Comparison of ENCODE assay signal across 7 mouse cellular contexts in the genomic region with DNA sequence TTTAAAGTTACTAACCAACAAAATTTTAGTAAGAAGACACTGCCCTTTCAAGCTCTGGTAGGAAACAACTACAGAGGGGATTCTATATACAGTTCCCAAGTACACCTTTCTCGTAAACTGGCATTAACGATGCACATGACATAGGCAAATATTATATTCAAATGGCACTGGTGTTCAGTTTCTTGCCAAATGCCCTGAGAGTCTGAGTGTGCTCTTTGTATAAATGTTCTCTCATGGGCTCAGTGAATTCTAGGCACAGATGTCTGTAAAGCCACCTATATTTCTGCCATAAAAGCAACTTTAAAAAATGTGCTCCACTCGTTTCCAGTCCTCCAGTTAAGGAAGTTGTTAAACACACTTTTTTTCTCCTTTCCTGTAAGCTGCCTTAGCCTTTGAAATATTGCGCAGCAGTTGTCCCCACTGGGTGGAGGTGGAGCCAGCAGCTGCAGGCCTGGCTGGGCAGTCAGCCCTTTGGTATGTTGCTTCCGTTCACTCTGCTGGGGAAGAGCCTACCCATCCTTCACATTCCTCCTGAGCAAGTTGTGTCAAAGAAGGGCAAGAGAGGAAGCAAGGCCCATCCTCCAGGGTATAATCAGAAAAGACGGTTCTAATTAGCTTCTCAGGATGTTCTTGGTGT.
DNase-seq lines count a peak whose midpoint lies in the region; ATAC-seq and TF ChIP-seq lines count a peak whose summit lies in the region.

No protein-coding gene starts in this region.

- H3K9me3 ChIP-seq in heart, postnatal 0 days (replicated peaks; ENCODE audit: control insufficient read depth, low read length) = no peaks in the 10 kb centered on the region
- H3K9me3 ChIP-seq in limb, embryonic 11.5 days (ENCODE audit: control insufficient read depth, low read length) = no peaks in the 10 kb centered on the region
- no peaks in the 10 kb centered on the region for H3K9me3 ChIP-seq in stomach, postnatal 0 days (ENCODE audit: control insufficient read depth, low read length)
- no peaks in the 10 kb centered on the region for H3K9me3 ChIP-seq in hindbrain, embryonic 14.5 days (ENCODE audit: control insufficient read depth, low read length)
- no peaks in the 10 kb centered on the region for H3K9me3 ChIP-seq in forebrain, embryonic 15.5 days

- H3K36me3 ChIP-seq in heart, postnatal 0 days (replicated peaks; ENCODE audit: control insufficient read depth, insufficient read depth, low read length) = no peaks in the 10 kb centered on the region
- no peaks in the 10 kb centered on the region for H3K36me3 ChIP-seq in limb, embryonic 11.5 days (ENCODE audit: control insufficient read depth, insufficient read depth, low read length)
- no peaks in the 10 kb centered on the region for H3K36me3 ChIP-seq in stomach, postnatal 0 days (ENCODE audit: control insufficient read depth, insufficient read depth, low read length)
- no peaks in the 10 kb centered on the region for H3K36me3 ChIP-seq in hindbrain, embryonic 14.5 days (replicated peaks; ENCODE audit: control insufficient read depth, insufficient read depth)
- no peaks in the 10 kb centered on the region for H3K36me3 ChIP-seq in forebrain, embryonic 15.5 days

- in situ Hi-C loops in Patski (cut with MboI; ENCODE audit: low pct_unique_long_range_greater_than_20kb) = no loop called here

- ATAC-seq in Patski = peak; percentile 91
- ATAC-seq in heart, postnatal 0 days (ENCODE audit: insufficient read depth, low read depth) = 0 out of 2 replicates have a peak, but pooled peaks have one; percentile 41
- ATAC-seq in limb, embryonic 11.5 days (ENCODE audit: insufficient number of reproducible peaks, low FRiP score, low TSS enrichment, low read depth) = peak; percentile 84
- ATAC-seq in stomach, postnatal 0 days (ENCODE audit: low FRiP score, low TSS enrichment) = no peak; the same call in 1 of the 2 replicates
- no peak for ATAC-seq in hindbrain, embryonic 14.5 days (ENCODE audit: low FRiP score)
- ATAC-seq in forebrain, embryonic 15.5 days (replicated peaks) = no peak

- CTCF ChIA-PET in Patski (lab: Charles Lee) = interaction anchor here (1.1 to 1.5 kb wide), 3 partner anchors 22 to 46 kb away, joined by 4 read pairs; no protein-coding TSS in a partner anchor

- POLR2A ChIA-PET in Patski (lab: Charles Lee) = interaction anchor here (1.0 kb wide), 1 partner anchor 510 kb away, joined by 5 read pairs; no protein-coding TSS in a partner anchor

- no peak overlapping the region for H3K4me3 ChIP-seq in heart, postnatal 0 days (ENCODE audit: low read depth, low read length)
- no peak overlapping the region for H3K4me3 ChIP-seq in limb, embryonic 11.5 days (ENCODE audit: low read depth, low read length)
- no peak overlapping the region for H3K4me3 ChIP-seq in stomach, postnatal 0 days (ENCODE audit: low read depth, low read length)
- H3K4me3 ChIP-seq in hindbrain, embryonic 14.5 days (replicated peaks; ENCODE audit: low read length) = no peak overlapping the region
- no peak overlapping the region for H3K4me3 ChIP-seq in forebrain, embryonic 15.5 days

- H3K4me2 ChIP-seq in heart, postnatal 0 days (ENCODE audit: low read depth, low read length) = no peak overlapping the region
- no peak overlapping the region for H3K4me2 ChIP-seq in limb, embryonic 11.5 days (ENCODE audit: low read depth, severe bottlenecking)
- H3K4me2 ChIP-seq in stomach, postnatal 0 days (replicated peaks; ENCODE audit: low read depth) = no peak overlapping the region
- H3K4me2 ChIP-seq in hindbrain, embryonic 14.5 days (replicated peaks) = no peak overlapping the region
- no peak overlapping the region for H3K4me2 ChIP-seq in forebrain, embryonic 15.5 days (replicated peaks)

- no peak overlapping the region for H3K27ac ChIP-seq in heart, postnatal 0 days (ENCODE audit: low read depth)
- H3K27ac ChIP-seq in limb, embryonic 11.5 days (replicated peaks; ENCODE audit: low read depth, low read length) = peak overlapping the region; percentile 42
- no peak overlapping the region for H3K27ac ChIP-seq in stomach, postnatal 0 days (replicated peaks)
- no peak overlapping the region for H3K27ac ChIP-seq in hindbrain, embryonic 14.5 days
- H3K27ac ChIP-seq in forebrain, embryonic 15.5 days (replicated peaks) = no peak overlapping the region

- H3K9ac ChIP-seq in heart, postnatal 0 days (replicated peaks; ENCODE audit: low read depth, low read length) = no peak overlapping the region
- no peak overlapping the region for H3K9ac ChIP-seq in limb, embryonic 11.5 days (ENCODE audit: low read length)
- no peak overlapping the region for H3K9ac ChIP-seq in stomach, postnatal 0 days (ENCODE audit: low read length)
- H3K9ac ChIP-seq in hindbrain, embryonic 14.5 days = no peak overlapping the region
- H3K9ac ChIP-seq in forebrain, embryonic 15.5 days (replicated peaks) = no peak overlapping the region

- peaks cover 10% of the 10 kb centered on the region for H3K4me1 ChIP-seq in heart, postnatal 0 days (ENCODE audit: control insufficient read depth, insufficient read depth)
- peaks cover 15% of the 10 kb centered on the region for H3K4me1 ChIP-seq in limb, embryonic 11.5 days (ENCODE audit: control insufficient read depth, insufficient read depth, low read length)
- no peaks in the 10 kb centered on the region for H3K4me1 ChIP-seq in stomach, postnatal 0 days (replicated peaks; ENCODE audit: control insufficient read depth, insufficient read depth)
- H3K4me1 ChIP-seq in hindbrain, embryonic 14.5 days (replicated peaks; ENCODE audit: control insufficient read depth, insufficient read depth, low read length) = no peaks in the 10 kb centered on the region
- H3K4me1 ChIP-seq in forebrain, embryonic 15.5 days = no peaks in the 10 kb centered on the region

- DNase-seq in Patski (ENCODE audit: low read depth, low spot score) = no peak
- peak; percentile 36 for DNase-seq in brain, adult 2 months (ENCODE audit: low read depth, low spot score)
- DNase-seq in heart, postnatal 0 days (ENCODE audit: low spot score) = peak; percentile 63
- DNase-seq in limb, embryonic 11.5 days (ENCODE audit: low spot score) = peak; percentile 64
- peak; percentile 20 for DNase-seq in stomach, postnatal 0 days (ENCODE audit: low spot score)
- no peak for DNase-seq in hindbrain, embryonic 14.5 days (ENCODE audit: low spot score)

- no peak for TF ChIP-seq EP300 in heart, postnatal 0 days (IDR thresholded peaks at IDR 0.05; ENCODE audit: low read depth)
- no peak for TF ChIP-seq EP300 in stomach, postnatal 0 days (optimal IDR thresholded peaks at IDR 0.05)

- no peak for TF ChIP-seq CTCF in Patski (IDR thresholded peaks at IDR 0.05)
- no peak for TF ChIP-seq CTCF in heart, postnatal 0 days (IDR thresholded peaks at IDR 0.05; ENCODE audit: low read depth)
- peak; percentile 20; the same call in 1 of the 2 replicates for TF ChIP-seq CTCF in stomach, postnatal 0 days (IDR thresholded peaks at IDR 0.05; ENCODE audit: low read depth)

- 39% methylated on average over 6 of the region's 6 CpGs for WGBS in heart, postnatal 0 days
- 20% methylated on average over 6 of the region's 6 CpGs for WGBS in limb, embryonic 11.5 days
- WGBS in stomach, postnatal 0 days = 41% methylated on average over 6 of the region's 6 CpGs
- 66% methylated on average over 6 of the region's 6 CpGs for WGBS in hindbrain, embryonic 14.5 days
- 63% methylated on average over 6 of the region's 6 CpGs for WGBS in forebrain, embryonic 15.5 days

- H3K27me3 ChIP-seq in Patski = no peaks in the 10 kb centered on the region
- no peaks in the 10 kb centered on the region for H3K27me3 ChIP-seq in heart, postnatal 0 days (ENCODE audit: control insufficient read depth, insufficient read depth, low read length)
- H3K27me3 ChIP-seq in limb, embryonic 11.5 days (ENCODE audit: control insufficient read depth, insufficient read depth, low read length) = no peaks in the 10 kb centered on the region
- H3K27me3 ChIP-seq in stomach, postnatal 0 days (ENCODE audit: control insufficient read depth, insufficient read depth, low read length) = no peaks in the 10 kb centered on the region
- H3K27me3 ChIP-seq in hindbrain, embryonic 14.5 days (ENCODE audit: control insufficient read depth, insufficient read depth, low read length) = no peaks in the 10 kb centered on the region
- no peaks in the 10 kb centered on the region for H3K27me3 ChIP-seq in forebrain, embryonic 15.5 days

Comparison
In these comparisons a context has a peak if more than half of its experiments do, and no peak if none do; other contexts are left out.
1. ATAC-seq: peak in Patski (single experiment), heart, postnatal 0 days (single experiment) and limb, embryonic 11.5 days (single experiment); none in stomach, postnatal 0 days (single experiment), hindbrain, embryonic 14.5 days (single experiment) and forebrain, embryonic 15.5 days (single experiment).
2. DNase-seq: peak in brain, adult 2 months (single experiment), heart, postnatal 0 days (single experiment), limb, embryonic 11.5 days (single experiment) and stomach, postnatal 0 days (single experiment); none in Patski (single experiment) and hindbrain, embryonic 14.5 days (single experiment).